Mouse (Mus musculus) embryo, embryonic 11 days (tissue): ENCODE results near the gene Corin.
A peak's percentile ranks its signal among the peaks of the same experiment; 100 is the strongest.

Experiments
- DNase-seq: peaks from one replicate; pipeline ENCODE4 v3.0.0-alpha.2; 2015

Gene Corin

GRCm38 (mm10) chr5:72503531-72504523 lies at the start of gene Corin:
Gene Corin (minus strand): TSS chr5:72504473.
- DNase-seq = peak; percentile 38

- no peak for DNase-seq
Measured at GRCm38 (mm10) chr5:72551209-72551608, 46.9 kb upstream of the Corin start.

GRCm38 (mm10) chr5:72528896-72529295 lies 24.6 kb upstream of the Corin start:
- DNase-seq = no peak

GRCm38 (mm10) chr5:72513808-72514207 lies 9.5 kb upstream of the Corin start:
- no peak for DNase-seq

- DNase-seq = peak; percentile 56
Measured at GRCm38 (mm10) chr5:72505740-72506139, 1.5 kb upstream of the Corin start.

- no peak for DNase-seq
Measured at GRCm38 (mm10) chr5:72502778-72503177, 1.5 kb downstream of the Corin start.

- no peak for DNase-seq
Measured at GRCm38 (mm10) chr5:72501763-72502162, 2.5 kb downstream of the Corin start.

GRCm38 (mm10) chr5:72498271-72498670 lies 6.0 kb downstream of the Corin start:
- no peak for DNase-seq

GRCm38 (mm10) chr5:72496756-72497155 lies 7.5 kb downstream of the Corin start:
- DNase-seq = no peak

- DNase-seq = no peak
Measured at GRCm38 (mm10) chr5:72493906-72494305, 10.4 kb downstream of the Corin start.

GRCm38 (mm10) chr5:72491232-72491631 lies 13.0 kb downstream of the Corin start:
- no peak for DNase-seq

- peak; percentile 76 for DNase-seq
Measured at GRCm38 (mm10) chr5:72480456-72480855, 23.8 kb downstream of the Corin start.

- no peak for DNase-seq
Measured at GRCm38 (mm10) chr5:72472317-72473009, 31.8 kb downstream of the Corin start.

GRCm38 (mm10) chr5:72471746-72472145 lies 32.5 kb downstream of the Corin start:
- DNase-seq = no peak

- DNase-seq = no peak
Measured at GRCm38 (mm10) chr5:72464932-72465331, 39.3 kb downstream of the Corin start.

- DNase-seq = peak; percentile 31
Measured at GRCm38 (mm10) chr5:72459374-72460112, 44.7 kb downstream of the Corin start.

GRCm38 (mm10) chr5:72453690-72454089 lies 50.6 kb downstream of the Corin start:
- no peak for DNase-seq

- DNase-seq = no peak
Measured at GRCm38 (mm10) chr5:72453176-72453575, 51.1 kb downstream of the Corin start.

GRCm38 (mm10) chr5:72452750-72453149 lies 51.5 kb downstream of the Corin start:
- no peak for DNase-seq

- no peak for DNase-seq
Measured at GRCm38 (mm10) chr5:72448846-72449245, 55.4 kb downstream of the Corin start.

- no peak for DNase-seq
Measured at GRCm38 (mm10) chr5:72446104-72446503, 58.2 kb downstream of the Corin start.

- DNase-seq = no peak
Measured at GRCm38 (mm10) chr5:72443946-72444345, 60.3 kb downstream of the Corin start.

- DNase-seq = no peak
Measured at GRCm38 (mm10) chr5:72443007-72443406, 61.3 kb downstream of the Corin start.
